Mouse (Mus musculus) heart, postnatal 0 days (tissue): ENCODE results near the gene Ppfia4. TPM values are rescaled to one million over a fixed set of nuclear protein-coding genes. Genes with fewer than 3 reads are reported as not detected.
A peak's percentile ranks its signal among the peaks of the same experiment; 100 is the strongest.

Source experiments
- ATAC-seq: fragments of 200-750 bp; cut with Nextera tagmentation; 2 replicates; pipeline ENCODE4 v1.8.0; 2017; ENCODE audit warnings: low read depth, moderate number of reproducible peaks, moderate library complexity; ENCODE audit not compliant: insufficient read depth
- DNase-seq: peaks from one replicate; pipeline ENCODE4 v3.0.0-alpha.2; 2016; ENCODE audit warnings: low spot score
- H3K27ac ChIP-seq: fragments of 300-500 bp; sonication (generic); 2 replicates; pipeline ENCODE4 v1.5.1; 2014; ENCODE audit warnings: low read depth, mild to moderate bottlenecking
- H3K27me3 ChIP-seq: fragments of 300-500 bp; sonication (generic); 2 replicates; pipeline ENCODE4 v1.6.1; 2014; ENCODE audit warnings: low read length, mixed read lengths; ENCODE audit not compliant: control insufficient read depth, insufficient read depth
- H3K36me3 ChIP-seq: fragments of 300-500 bp; sonication (generic); replicated peaks from 2 replicates; pipeline ENCODE4 v1.6.1; 2014; ENCODE audit warnings: low read length, mixed read lengths; ENCODE audit not compliant: control insufficient read depth, insufficient read depth
- H3K4me1 ChIP-seq: fragments of 300-500 bp; sonication (generic); 2 replicates; pipeline ENCODE4 v1.6.1; 2014; ENCODE audit warnings: antibody characterized with exemption; ENCODE audit not compliant: control insufficient read depth, insufficient read depth
- H3K4me2 ChIP-seq: fragments of 300-500 bp; sonication (generic); 2 replicates; pipeline ENCODE4 v1.6.1; 2014; ENCODE audit warnings: low read depth, mild to moderate bottlenecking, low read length, moderate library complexity
- H3K4me3 ChIP-seq: fragments of 300-500 bp; sonication (generic); 2 replicates; pipeline ENCODE4 v1.5.1; 2014; ENCODE audit warnings: low read depth, low read length
- H3K9ac ChIP-seq: fragments of 300-500 bp; sonication (generic); replicated peaks from 2 replicates; pipeline ENCODE4 v1.6.1; 2014; ENCODE audit warnings: low read depth, low read length, mixed read lengths
- H3K9me3 ChIP-seq: fragments of 300-500 bp; sonication (generic); replicated peaks from 2 replicates; pipeline ENCODE4 v1.6.1; 2016; ENCODE audit warnings: low read length; ENCODE audit not compliant: control insufficient read depth
- CTCF ChIP-seq: IDR thresholded peaks from 2 replicates; pipeline ENCODE4 v1.5.1; 2016; ENCODE audit warnings: antibody characterized with exemption, control low read depth, low read depth
- EP300 ChIP-seq: IDR thresholded peaks from 2 replicates; pipeline ENCODE4 v1.6.1; 2016; ENCODE audit warnings: antibody characterized with exemption, low read depth
- WGBS: fragments of 180-500 bp; shearing (Covaris S2); extraction: QIAGEN DNeasy Blood & Tissue Kit; methylation state at CpG from one replicate; pipeline ENCODE4 v1.1.7; 2014; 5-methylcytosine and 5-hydroxymethylcytosine counted together
- polyA plus RNA-seq: library from polyadenylated mRNA; unstranded; fragments of >200 nt; fragmentation: Nextera tagmentation; extraction: Ambion mirVana; gene quantifications from 2 replicates; pipeline ENCODE4 v1.2.1, GENCODE M21; 2015
- total RNA-seq: library from RNA; depleted of rRNA; stranded (reverse); fragments of >200 nt; gene quantifications from 2 replicates; pipeline ENCODE4 v1.2.3, GENCODE M21; 2014; ENCODE audit warnings: low replicate concordance

Ppfia4 gene
- total and polyA plus RNA-seq, 2 experiments from 2014 or later = 5.2 to 6.4 TPM

DNA sequence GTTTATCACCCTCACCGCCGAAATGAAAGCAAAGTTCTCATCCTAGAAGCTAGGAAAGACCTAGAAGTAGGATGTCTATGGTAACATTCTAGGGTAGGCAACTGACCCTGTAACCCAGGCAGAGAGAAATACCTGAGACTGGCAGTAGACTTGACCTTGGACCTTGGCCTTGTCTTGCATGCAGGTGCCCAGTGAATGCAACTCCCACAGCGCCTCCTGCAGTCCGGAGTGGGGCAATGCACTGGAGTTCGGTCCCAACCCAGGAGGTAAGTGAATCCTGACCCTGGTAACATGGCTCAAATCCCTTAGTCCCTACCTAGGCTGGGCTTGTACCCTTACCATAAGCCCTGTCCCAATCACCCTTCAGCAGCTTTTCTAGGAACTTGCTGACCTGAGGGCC lies 41.8 kb downstream of the Ppfia4 start:
- H3K9me3 ChIP-seq = no peaks in the 10 kb centered on the region
- H3K4me1 ChIP-seq = peaks cover 11% of the 10 kb centered on the region; the same call in 1 of the 2 replicates
- H3K36me3 ChIP-seq = 0 out of 2 replicates have a peak, but pooled peaks cover 3% of the 10 kb centered on the region
- no peak overlapping the region for H3K27ac ChIP-seq
- H3K4me2 ChIP-seq = no peak overlapping the region
- no peak for DNase-seq
- WGBS = 67% methylated on average over 5 of the region's 5 CpGs
- no peak for ATAC-seq
- H3K27me3 ChIP-seq = no peaks in the 10 kb centered on the region
- no peak overlapping the region for H3K9ac ChIP-seq
- TF ChIP-seq CTCF (peak; percentile 31), EP300 (no peak)
- H3K4me3 ChIP-seq = no peak overlapping the region

GRCm38 (mm10) chr1:134290300-134290699 lies 42.4 kb downstream of the Ppfia4 start:
- H3K9ac ChIP-seq = no peak overlapping the region
- H3K9me3 ChIP-seq = no peaks in the 10 kb centered on the region
- no peak overlapping the region for H3K27ac ChIP-seq
- no peak for DNase-seq
- no peak overlapping the region for H3K4me2 ChIP-seq
- WGBS = 89% methylated on average over 13 of the region's 13 CpGs
- ATAC-seq = no peak
- H3K4me1 ChIP-seq = peaks cover 11% of the 10 kb centered on the region; the same call in 1 of the 2 replicates
- TF ChIP-seq CTCF (no peak), EP300 (no peak)
- H3K36me3 ChIP-seq = no peaks in the 10 kb centered on the region
- no peak overlapping the region for H3K4me3 ChIP-seq
- no peaks in the 10 kb centered on the region for H3K27me3 ChIP-seq

- H3K36me3 ChIP-seq = no peaks in the 10 kb centered on the region
- H3K9ac ChIP-seq = no peak within 1 kb of the TSS
- H3K27me3 ChIP-seq = no peaks in the 10 kb centered on the region
- no peak within 1 kb of the TSS for H3K4me3 ChIP-seq
- H3K4me2 ChIP-seq = no peak within 1 kb of the TSS; the same call in 1 of the 2 replicates
- DNase-seq (no peak), ATAC-seq (no peak)
- TF ChIP-seq CTCF (no peak), EP300 (no peak)
- WGBS = 42% methylated on average over 11 of the region's 11 CpGs
- no peak within 1 kb of the TSS for H3K27ac ChIP-seq
- H3K4me1 ChIP-seq = peaks cover 11% of the 10 kb centered on the region; the same call in 1 of the 2 replicates
- H3K9me3 ChIP-seq = no peaks in the 10 kb centered on the region
Measured at GRCm38 (mm10) chr1:134289598-134290099, 43.1 kb downstream of the Ppfia4 start, which contains the start of gene Myog. Myog (plus strand) TSS chr1:134289989.

DNA sequence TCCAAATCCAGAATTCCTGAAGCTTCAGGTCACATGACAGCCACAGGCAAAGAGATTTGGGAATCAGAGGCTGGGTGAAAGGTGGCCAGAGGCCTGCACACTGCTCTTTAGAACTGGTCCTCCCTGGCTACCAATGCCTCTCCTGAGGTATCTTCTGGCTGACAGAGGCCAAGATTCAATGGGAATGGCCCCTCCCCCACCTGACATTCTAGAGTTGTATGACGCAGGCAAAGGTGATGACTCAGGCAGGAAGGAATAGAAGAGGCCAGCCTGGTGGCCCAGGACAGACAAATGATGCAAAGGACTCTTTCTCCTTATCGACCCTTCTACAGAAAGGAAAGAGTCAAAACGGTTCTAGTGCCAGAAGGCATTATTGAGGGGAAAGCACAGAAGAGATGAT lies 44.5 kb downstream of the Ppfia4 start:
- ATAC-seq (no peak), DNase-seq (no peak)
- no peaks in the 10 kb centered on the region for H3K27me3 ChIP-seq
- H3K4me3 ChIP-seq = no peak overlapping the region
- 45% methylated on average over 3 of the region's 3 CpGs for WGBS
- H3K9me3 ChIP-seq = no peaks in the 10 kb centered on the region
- H3K4me1 ChIP-seq = peaks cover 12% of the 10 kb centered on the region; the same call in 1 of the 2 replicates
- TF ChIP-seq EP300 (no peak), CTCF (no peak)
- no peak overlapping the region for H3K9ac ChIP-seq
- H3K27ac ChIP-seq = no peak overlapping the region
- no peaks in the 10 kb centered on the region for H3K36me3 ChIP-seq
- H3K4me2 ChIP-seq = no peak overlapping the region

- no peak overlapping the region for H3K9ac ChIP-seq
- H3K36me3 ChIP-seq = no peaks in the 10 kb centered on the region
- H3K9me3 ChIP-seq = no peaks in the 10 kb centered on the region
- 62% methylated on average over 10 of the region's 10 CpGs for WGBS
- H3K4me3 ChIP-seq = no peak overlapping the region
- ATAC-seq = no peak
- H3K27ac ChIP-seq = no peak overlapping the region
- no peak for DNase-seq
- TF ChIP-seq EP300 (no peak), CTCF (no peak)
- H3K27me3 ChIP-seq = no peaks in the 10 kb centered on the region
- H3K4me2 ChIP-seq = no peak overlapping the region
- H3K4me1 ChIP-seq = peaks cover 14% of the 10 kb centered on the region; the same call in 1 of the 2 replicates
Measured at GRCm38 (mm10) chr1:134285458-134286120, 47.1 kb downstream of the Ppfia4 start.

- Histone ChIP-seq H3K27ac (no peak overlapping the region), H3K4me2 (no peak overlapping the region), H3K9ac (no peak overlapping the region), H3K9me3 (no peaks in the 10 kb centered on the region), H3K4me1 (peaks cover 3% of the 10 kb centered on the region; the same call in 1 of the 2 replicates), H3K27me3 (no peaks in the 10 kb centered on the region), H3K36me3 (no peaks in the 10 kb centered on the region), H3K4me3 (no peak overlapping the region)
- 32% methylated on average over 1 of the region's 1 CpGs for WGBS
- DNase-seq (no peak), ATAC-seq (no peak)
- TF ChIP-seq CTCF (no peak), EP300 (no peak)
Measured at GRCm38 (mm10) chr1:134283108-134283507, 49.6 kb downstream of the Ppfia4 start.
